Mouse (Mus musculus): Measurements from ENCODE around the gene Gm21170. TPM values are rescaled to one million over a fixed set of nuclear protein-coding genes. Genes with fewer than 3 reads are reported as not detected.
"Not testable (repeated sequence)": the region's sequence is repeated elsewhere in the genome, so short reads cannot be mapped to it uniquely, and the experiment has no call there.

Gene Gm21170
- polyA plus RNA-seq (2015; fragmentation: Nextera tagmentation; extraction: Ambion mirVana), result not detected in 2 replicates

DNA sequence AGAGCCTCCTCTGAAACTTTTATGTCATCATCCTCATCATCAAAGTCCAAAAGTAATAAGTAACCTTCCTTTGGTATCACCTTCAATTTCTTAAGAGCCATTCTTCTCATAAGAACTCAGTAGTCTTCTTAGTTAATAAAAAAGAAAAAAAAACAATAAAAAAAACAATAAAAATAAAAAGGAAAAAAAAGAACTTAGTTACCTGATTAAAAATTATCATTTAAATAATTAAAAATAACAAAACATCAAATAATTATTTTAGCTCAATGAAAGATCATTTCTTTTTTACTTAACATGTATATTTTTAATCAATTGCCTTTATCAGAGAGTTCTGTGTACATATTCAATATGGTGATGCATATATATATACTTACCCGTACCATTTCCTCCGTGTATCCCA is at the start of gene Gm21170:
Gm21170 (minus strand) TSS at position 101 of the 400 bp plus-strand sequence.
- H3K27ac ChIP-seq; H3K4me3 ChIP-seq (replicated peaks); H3K36me3 ChIP-seq; ATAC-seq (replicated peaks; ENCODE audit: low FRiP score); H3K9ac ChIP-seq; H3K27me3 ChIP-seq; H3K9me3 ChIP-seq (replicated peaks); H3K4me1 ChIP-seq; H3K4me2 ChIP-seq: not testable (repeated sequence)
- WGBS, result no CpG with 5 or more reads among the region's 2 CpGs

Other genes with a start within 250 kb of the Gm21170 start
- gene Gm21256, start 240.1 kb downstream of the Gm21170 start, polyA plus RNA-seq (2015; fragmentation: Nextera tagmentation; extraction: Ambion mirVana), result not detected in 2 replicates